Mouse (Mus musculus) myocyte (in vitro differentiated cells): ENCODE results near the gene Map3k13. TPM values are rescaled to one million over a fixed set of nuclear protein-coding genes. Genes with fewer than 3 reads are reported as not detected.

Experiments
- H3K27me3 ChIP-seq: one replicate; pipeline ENCODE4 v1.6.1; 2011; ENCODE audit not compliant: control insufficient read depth, insufficient read depth, insufficient read length
- H3K36me3 ChIP-seq: one replicate; pipeline ENCODE4 v1.6.1; 2011; ENCODE audit not compliant: control insufficient read depth, insufficient read depth
- H3K4me2 ChIP-seq: one replicate; pipeline ENCODE4 v1.6.1; 2011; ENCODE audit warnings: low read depth, control low read depth
- H3K4me3 ChIP-seq: one replicate; pipeline ENCODE4 v1.5.1; 2011; ENCODE audit warnings: mild to moderate bottlenecking, control low read depth, moderate library complexity
- H3K79me2 ChIP-seq: one replicate; pipeline ENCODE4 v1.6.1; 2011; ENCODE audit not compliant: control insufficient read depth, insufficient read depth
- H3ac ChIP-seq: one replicate; pipeline ENCODE4 v1.6.1; 2011; ENCODE audit not compliant: control insufficient read depth, insufficient read length
- CEBPB ChIP-seq: IDR thresholded peaks from 2 replicates; pipeline ENCODE4 v1.6.1; 2011; ENCODE audit warnings: mild to moderate bottlenecking, moderate library complexity; ENCODE audit not compliant: poor library complexity, insufficient read depth, severe bottlenecking
- E2F4 ChIP-seq: IDR thresholded peaks from one replicate; pipeline ENCODE4 v1.6.1; 2011; ENCODE audit warnings: mild to moderate bottlenecking, control low read depth, moderate library complexity; ENCODE audit not compliant: insufficient read depth
- MAX ChIP-seq: IDR thresholded peaks from one replicate; pipeline ENCODE4 v1.6.1; 2011; ENCODE audit warnings: low read depth, mild to moderate bottlenecking, control low read depth
- MYOD1 ChIP-seq, 3 experiments: IDR thresholded peaks; one replicate each; pipeline ENCODE4 v1.6.1; 2011; ENCODE audit warnings: control low read depth in 2 of 3, low read depth in 2 of 3, mild to moderate bottlenecking in 2 of 3, moderate library complexity in 1 of 3; ENCODE audit not compliant: insufficient read length in 2 of 3, control insufficient read depth in 1 of 3
- MYOG ChIP-seq, 3 experiments: IDR thresholded peaks; one replicate each; pipeline ENCODE4 v1.6.1; 2011; ENCODE audit warnings: control low read depth in 2 of 3, low read depth in 2 of 3, mild to moderate bottlenecking in 2 of 3; ENCODE audit not compliant: insufficient read length in 2 of 3, control insufficient read depth in 1 of 3, insufficient read depth in 1 of 3
- POLR2A ChIP-seq: IDR thresholded peaks from one replicate; pipeline ENCODE4 v1.6.1; 2011; ENCODE audit warnings: low read depth, mild to moderate bottlenecking, control low read depth, moderate library complexity; ENCODE audit not compliant: insufficient read length
- POLR2AphosphoS2 ChIP-seq: IDR thresholded peaks from one replicate; pipeline ENCODE4 v1.6.1; 2011; ENCODE audit warnings: low read depth, control low read depth; ENCODE audit not compliant: insufficient read length
- REST ChIP-seq: IDR thresholded peaks from one replicate; pipeline ENCODE4 v1.6.1; 2011; ENCODE audit warnings: mild to moderate bottlenecking, control low read depth, moderate library complexity; ENCODE audit not compliant: insufficient read depth, insufficient read length
- SRF ChIP-seq: IDR thresholded peaks from one replicate; pipeline ENCODE4 v1.6.1; 2011; ENCODE audit warnings: low read depth; ENCODE audit not compliant: control insufficient read depth, insufficient read length
- TCF12 ChIP-seq: IDR thresholded peaks from one replicate; pipeline ENCODE4 v1.6.1; 2011; ENCODE audit warnings: mild to moderate bottlenecking, control low read depth; ENCODE audit not compliant: poor library complexity, insufficient read depth, severe bottlenecking
- TCF3 ChIP-seq: IDR thresholded peaks from one replicate; pipeline ENCODE4 v1.6.1; 2011; ENCODE audit warnings: low read depth, control low read depth; ENCODE audit not compliant: insufficient read length
- USF1 ChIP-seq: IDR thresholded peaks from one replicate; pipeline ENCODE4 v1.6.1; 2011; ENCODE audit warnings: low read depth, mild to moderate bottlenecking, control low read depth, moderate library complexity
- polyA plus RNA-seq: library from polyadenylated mRNA; unstranded; fragments of >200 nt; fragmentation: generic; extraction: Trizol; gene quantifications from one replicate; pipeline ENCODE4 v1.2.1, GENCODE M21; 2012; ENCODE audit warnings: missing spikeins

The Map3k13 gene
- polyA plus RNA-seq, 1 experiment, result 0.31 TPM

DNA sequence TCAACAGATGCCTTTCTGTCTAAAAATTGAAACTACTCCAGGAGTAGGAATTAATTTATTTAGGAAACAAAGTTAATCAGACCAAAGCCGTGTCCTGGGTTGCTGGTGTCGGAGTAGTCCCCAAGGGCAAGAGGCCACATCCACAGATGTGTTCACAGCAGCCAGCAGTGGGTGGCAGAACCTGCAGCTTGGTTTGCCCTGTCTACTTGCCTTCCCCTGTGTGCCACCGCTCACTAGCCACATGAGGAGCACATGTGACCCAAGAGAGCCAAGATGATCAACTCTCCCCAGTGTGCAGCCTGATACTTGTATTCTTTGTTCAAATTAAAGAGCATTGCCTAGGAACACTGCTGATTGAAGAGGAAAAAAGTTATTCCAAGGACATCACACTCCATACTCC is 54.3 kb downstream of the Map3k13 start:
- H3K36me3 ChIP-seq, result no peaks in the 10 kb centered on the region
- no peak overlapping the region for H3K4me2 ChIP-seq
- H3K27me3 ChIP-seq, result peaks cover 4% of the 10 kb centered on the region
- no peak for TF ChIP-seq CEBPB
- TF ChIP-seq TCF3, result no peak
- no peak for TF ChIP-seq TCF12
- no peak for TF ChIP-seq MAX
- TF ChIP-seq MYOG (IDR thresholded peaks at IDR 0.05; ENCODE audit: control insufficient read depth in 1 of 3, insufficient read depth in 1 of 3, insufficient read length in 2 of 3, low read depth in 2 of 3), result no peak
- TF ChIP-seq POLR2A, result no peak
- no peak for TF ChIP-seq SRF
- no peak for TF ChIP-seq POLR2AphosphoS2
- TF ChIP-seq E2F4, result no peak
- TF ChIP-seq MYOD1 (IDR thresholded peaks at IDR 0.05; ENCODE audit: control insufficient read depth in 1 of 3, insufficient read length in 2 of 3, low read depth in 2 of 3), result no peak
- TF ChIP-seq USF1, result no peak
- no peak for TF ChIP-seq REST
- no peak overlapping the region for H3K4me3 ChIP-seq
- H3ac ChIP-seq, result no peak overlapping the region
- no peaks in the 10 kb centered on the region for H3K79me2 ChIP-seq

DNA sequence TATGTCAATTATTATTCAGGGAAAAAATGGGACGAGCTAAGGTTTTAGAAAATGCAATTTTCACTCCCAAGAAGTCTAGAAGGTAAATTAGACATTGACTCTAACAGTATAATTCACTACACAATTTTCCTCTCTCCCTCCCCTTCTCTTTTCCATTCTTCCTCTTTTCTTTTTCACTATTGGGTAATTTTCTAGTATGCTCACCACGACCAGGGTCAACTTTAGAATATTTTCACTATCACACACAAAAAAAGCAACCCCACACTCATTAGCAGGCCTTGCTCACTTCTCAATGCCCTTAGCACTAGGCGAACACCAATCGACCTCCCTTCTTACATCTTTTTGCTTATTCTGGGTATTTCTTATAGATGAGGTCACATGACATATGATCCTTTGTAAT is 54.7 kb downstream of the Map3k13 start:
- Histone ChIP-seq H3K4me2 (no peak overlapping the region), H3K79me2 (no peaks in the 10 kb centered on the region), H3K27me3 (peaks cover 4% of the 10 kb centered on the region), H3K36me3 (no peaks in the 10 kb centered on the region), H3ac (no peak overlapping the region), H3K4me3 (no peak overlapping the region)
- TF ChIP-seq MYOD1 (IDR thresholded peaks at IDR 0.05; ENCODE audit: control insufficient read depth in 1 of 3, insufficient read length in 2 of 3, low read depth in 2 of 3), result no peak
- TF ChIP-seq REST, result no peak
- no peak for TF ChIP-seq CEBPB
- no peak for TF ChIP-seq E2F4
- no peak for TF ChIP-seq TCF12
- no peak for TF ChIP-seq MAX
- TF ChIP-seq POLR2A, result no peak
- no peak for TF ChIP-seq USF1
- TF ChIP-seq SRF, result no peak
- TF ChIP-seq TCF3, result no peak
- TF ChIP-seq MYOG (IDR thresholded peaks at IDR 0.05; ENCODE audit: control insufficient read depth in 1 of 3, insufficient read depth in 1 of 3, insufficient read length in 2 of 3, low read depth in 2 of 3), result no peak
- no peak for TF ChIP-seq POLR2AphosphoS2

DNA sequence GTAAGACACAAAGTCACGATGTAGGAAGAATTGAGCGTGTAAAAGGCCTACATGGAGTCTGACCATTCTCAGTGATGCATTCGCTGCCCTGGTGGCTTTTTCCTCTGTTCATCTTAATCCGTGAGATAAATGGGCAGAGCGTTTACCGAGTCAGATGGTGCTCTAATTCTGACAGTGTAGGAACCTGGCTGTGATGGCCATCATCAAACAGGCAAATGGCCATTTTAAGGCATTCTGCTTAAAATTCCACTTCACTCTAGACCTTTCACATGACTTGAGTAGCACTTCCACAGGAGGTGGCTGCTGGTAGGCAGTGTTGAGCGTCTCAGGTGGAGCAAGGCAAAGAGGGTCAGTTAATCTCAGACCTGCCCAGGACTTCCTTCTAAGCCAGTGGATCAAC is 58.2 kb downstream of the Map3k13 start:
- H3K27me3 ChIP-seq, result no peaks in the 10 kb centered on the region
- TF ChIP-seq USF1 (no peak), CEBPB (no peak), POLR2AphosphoS2 (no peak), MAX (no peak), TCF12 (no peak), POLR2A (no peak), TCF3 (no peak), MYOG (IDR thresholded peaks at IDR 0.05; ENCODE audit: control insufficient read depth in 1 of 3, insufficient read depth in 1 of 3, insufficient read length in 2 of 3, low read depth in 2 of 3) (no peak), E2F4 (no peak), SRF (no peak), REST (no peak), MYOD1 (IDR thresholded peaks at IDR 0.05; ENCODE audit: control insufficient read depth in 1 of 3, insufficient read length in 2 of 3, low read depth in 2 of 3) (no peak)
- H3K4me3 ChIP-seq, result no peak overlapping the region
- no peak overlapping the region for H3K4me2 ChIP-seq
- H3K79me2 ChIP-seq, result no peaks in the 10 kb centered on the region
- no peak overlapping the region for H3ac ChIP-seq
- no peaks in the 10 kb centered on the region for H3K36me3 ChIP-seq

DNA sequence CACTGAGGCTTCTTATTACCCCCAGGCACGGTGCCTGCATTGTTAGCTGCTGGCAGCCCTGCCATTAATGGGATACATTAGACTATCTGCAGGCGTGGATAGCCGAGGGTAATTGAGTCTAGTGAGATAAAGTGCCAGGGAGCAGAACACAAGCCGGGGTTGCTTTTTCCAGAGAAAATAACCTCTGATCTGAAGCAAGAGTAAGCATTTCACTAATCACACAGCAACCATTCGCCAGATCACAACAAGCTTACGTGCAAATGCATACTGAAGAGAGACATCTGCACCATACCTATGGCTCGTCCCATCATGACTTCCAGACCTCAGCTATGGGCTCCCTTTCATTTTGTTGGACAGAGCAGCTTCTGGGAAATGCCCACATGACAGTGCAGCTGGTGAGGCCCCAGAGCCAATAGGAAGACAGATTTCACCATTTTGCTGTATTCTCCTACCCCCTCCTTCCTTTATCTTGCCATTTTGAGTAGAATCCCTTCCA is 59.3 kb downstream of the Map3k13 start:
- H3ac ChIP-seq, result no peak overlapping the region
- H3K36me3 ChIP-seq, result no peaks in the 10 kb centered on the region
- H3K4me2 ChIP-seq, result peak overlapping the region; percentile 1
- no peaks in the 10 kb centered on the region for H3K79me2 ChIP-seq
- no peak for TF ChIP-seq SRF
- no peak for TF ChIP-seq MYOD1 (IDR thresholded peaks at IDR 0.05; ENCODE audit: control insufficient read depth in 1 of 3, insufficient read length in 2 of 3, low read depth in 2 of 3)
- TF ChIP-seq POLR2A, result no peak
- no peak for TF ChIP-seq CEBPB
- TF ChIP-seq TCF3, result no peak
- no peak for TF ChIP-seq POLR2AphosphoS2
- no peak for TF ChIP-seq USF1
- no peak for TF ChIP-seq REST
- no peak for TF ChIP-seq MAX
- no peak for TF ChIP-seq E2F4
- no peak for TF ChIP-seq TCF12
- TF ChIP-seq MYOG (IDR thresholded peaks at IDR 0.05; ENCODE audit: control insufficient read depth in 1 of 3, insufficient read depth in 1 of 3, insufficient read length in 2 of 3, low read depth in 2 of 3), result no peak
- no peaks in the 10 kb centered on the region for H3K27me3 ChIP-seq
- H3K4me3 ChIP-seq, result no peak overlapping the region
